Mouse (Mus musculus) CH12.LX (cell line): ENCODE measurements at regions not wholly inside any gene's neighbourhood (a gene's known extent, or its start where the extent isn't known, plus 50 kb on each side); places are given as distances from the start of the nearest gene placed in this dataset.

Experiments
- DNase-seq: peaks from one replicate; pipeline ENCODE4 v3.0.0-alpha.2; 2013; ENCODE audit errors: extremely low read depth
- H3K27ac ChIP-seq: 2 replicates; pipeline ENCODE4 v1.5.1; 2012; ENCODE audit warnings: low read depth, mild to moderate bottlenecking, control low read depth, moderate library complexity; ENCODE audit not compliant: insufficient read depth
- H3K27me3 ChIP-seq: replicated peaks from 2 replicates; pipeline ENCODE3; 2012; ENCODE audit warnings: inconsistent platforms
- H3K36me3 ChIP-seq, 2 experiments: replicated peaks in 1 of 2; 2 replicates each; pipeline versions ENCODE3 to v1.6.1; 2012; ENCODE audit warnings: inconsistent platforms in 1 of 2, low read length in 1 of 2, mild to moderate bottlenecking in 1 of 2, mixed read lengths in 1 of 2, moderate library complexity in 1 of 2; ENCODE audit not compliant: control insufficient read depth in 1 of 2, insufficient read depth in 1 of 2
- H3K4me1 ChIP-seq, 2 experiments: 2 replicates each; pipeline ENCODE4 v1.6.1; 2012; ENCODE audit warnings: inconsistent platforms in 1 of 2, moderate library complexity in 1 of 2; ENCODE audit not compliant: insufficient read depth in 2 of 2, control insufficient read depth in 1 of 2
- H3K4me2 ChIP-seq: 2 replicates; pipeline ENCODE4 v1.6.1; 2012; ENCODE audit warnings: low read depth, mild to moderate bottlenecking, control low read depth; ENCODE audit not compliant: poor library complexity, insufficient read depth, severe bottlenecking
- H3K4me3 ChIP-seq, 3 experiments: fragments of 150-350 bp in 1 of 3; sonication (generic) in 1 of 3; replicated peaks in 1 of 3; 2 replicates each; pipeline versions ENCODE3 to v1.5.1; 2011 to 2012; ENCODE audit warnings: low read depth in 2 of 3, low read length in 2 of 3, mild to moderate bottlenecking in 2 of 3, moderate library complexity in 2 of 3, control low read depth in 1 of 3, improper control_type of control experiment in 1 of 3, inconsistent platforms in 1 of 3, mixed read lengths in 1 of 3; ENCODE audit not compliant: poor library complexity in 1 of 3
- H3K79me2 ChIP-seq: replicated peaks from 2 replicates; pipeline ENCODE4 v1.6.1; 2012; ENCODE audit warnings: mild to moderate bottlenecking, moderate library complexity; ENCODE audit not compliant: control insufficient read depth, poor library complexity, insufficient read depth, severe bottlenecking; ENCODE audit errors: extremely low read depth
- H3K9ac ChIP-seq: 2 replicates; pipeline ENCODE4 v1.6.1; 2012; ENCODE audit warnings: low read depth, mild to moderate bottlenecking, control low read depth, moderate library complexity; ENCODE audit not compliant: insufficient read depth
- H3K9me3 ChIP-seq: replicated peaks from 2 replicates; pipeline ENCODE3; 2012; ENCODE audit warnings: low read length, inconsistent platforms, mixed read lengths
- CTCF ChIP-seq, 2 experiments: IDR thresholded peaks in 1 of 2; conservative IDR thresholded peaks in 1 of 2; 2 replicates each; pipeline ENCODE4 v1.5.1; 2011 to 2012; ENCODE audit warnings: low read depth in 2 of 2, low read length in 2 of 2, improper control_type of control experiment in 1 of 2, inconsistent platforms in 1 of 2, mild to moderate bottlenecking in 1 of 2, moderate library complexity in 1 of 2
- ETS1 ChIP-seq: conservative IDR thresholded peaks from 2 replicates; pipeline ENCODE4 v1.6.1; 2012; ENCODE audit warnings: low read depth, mild to moderate bottlenecking, inconsistent platforms, low read length, improper control_type of control experiment, moderate library complexity
- GABPA ChIP-seq: IDR thresholded peaks from 2 replicates; pipeline ENCODE4 v1.6.1; 2012; ENCODE audit warnings: low read depth, low read length, improper control_type of control experiment, inconsistent platforms; ENCODE audit not compliant: insufficient replicate concordance
- HCFC1 ChIP-seq: IDR thresholded peaks from 2 replicates; pipeline ENCODE4 v1.6.1; 2012; ENCODE audit warnings: low read depth, mild to moderate bottlenecking, inconsistent platforms, low read length, improper control_type of control experiment
- KAT2A ChIP-seq: IDR thresholded peaks from 2 replicates; pipeline ENCODE4 v1.6.1; 2012; ENCODE audit warnings: low read length, improper control_type of control experiment, inconsistent platforms; ENCODE audit not compliant: insufficient replicate concordance
- MXI1 ChIP-seq: IDR thresholded peaks from 2 replicates; pipeline ENCODE4 v1.6.1; 2011; ENCODE audit warnings: mild to moderate bottlenecking, low read depth, low read length, improper control_type of control experiment
- POLR2A ChIP-seq: IDR thresholded peaks from 2 replicates; pipeline ENCODE4 v1.6.1; 2011; ENCODE audit warnings: low read depth, mild to moderate bottlenecking, improper control_type of control experiment, low read length
- SIN3A ChIP-seq: IDR thresholded peaks from 2 replicates; pipeline ENCODE4 v1.6.1; 2012; ENCODE audit warnings: low read length, improper control_type of control experiment, inconsistent platforms
- ZKSCAN1 ChIP-seq: IDR thresholded peaks from 2 replicates; pipeline ENCODE4 v1.6.1; 2012; ENCODE audit warnings: low read depth, inconsistent platforms, low read length, improper control_type of control experiment, borderline replicate concordance
- ZMIZ1 ChIP-seq: IDR thresholded peaks from 2 replicates; pipeline ENCODE4 v1.6.1; 2012; ENCODE audit warnings: low read depth, mild to moderate bottlenecking, inconsistent platforms, low read length, improper control_type of control experiment
- ZNF384 ChIP-seq: IDR thresholded peaks from 2 replicates; pipeline ENCODE4 v1.6.1; 2012; ENCODE audit warnings: low read depth, low read length, improper control_type of control experiment, inconsistent platforms
- dilution Hi-C: fragments of 300-500 bp; cut with MboI; formaldehyde crosslinking; loops from 2 replicates; pipeline ENCODE4 v1.14.3; 2020; ENCODE audit warnings: low sequenced_read_pairs; ENCODE audit not compliant: extremely low pct_unique_long_range_greater_than_20kb, extremely low pct_ligation_motif_present
- in situ Hi-C: fragments of 300-500 bp; cut with MboI; formaldehyde crosslinking; loops from 3 replicates; pipeline ENCODE4 v1.14.3; 2019; ENCODE audit warnings: low sequenced_read_pairs, low pct_ligation_motif_present, low pct_unique_long_range_greater_than_20kb, mixed read lengths

- Histone ChIP-seq H3K36me3 (no peaks in the 10 kb centered on the region), H3K9me3 (no peaks in the 10 kb centered on the region), H3K27me3 (no peaks in the 10 kb centered on the region), H3K4me1 (peaks cover 0 to 17% of the 10 kb centered on the region in 2 experiments; a peak in 2 of 4 replicates), H3K79me2 (no peaks in the 10 kb centered on the region), H3K4me2 (no peak overlapping the region), H3K27ac (no peak overlapping the region), H3K9ac (no peak overlapping the region), H3K4me3 (no peak overlapping the region)
- in situ Hi-C loops: no loop called here
- DNase-seq: peak; percentile 20
- dilution Hi-C loops: no loop called here
- TF ChIP-seq ZMIZ1 (no peak), ZNF384 (no peak), KAT2A (no peak), ZKSCAN1 (no peak), MXI1 (no peak)
- TF ChIP-seq, all 38 proteins: peak for 0
Observed at GRCm38 (mm10) chr17:4380873-4381272, 613.3 kb upstream of the Arid1b start.

GRCm38 (mm10) chr17:4381896-4382685 is 612.0 kb upstream of the Arid1b start:
- H3K36me3 ChIP-seq: no peaks in the 10 kb centered on the region
- in situ Hi-C loops (no loop called here), dilution Hi-C loops (no loop called here)
- H3K9ac ChIP-seq: no peak overlapping the region
- H3K4me2 ChIP-seq: no peak overlapping the region
- no peaks in the 10 kb centered on the region for H3K9me3 ChIP-seq
- DNase-seq: no peak
- H3K27me3 ChIP-seq: no peaks in the 10 kb centered on the region
- TF ChIP-seq POLR2A: no peak
- no peak for TF ChIP-seq MXI1
- no peak for TF ChIP-seq HCFC1
- H3K4me1 ChIP-seq: peaks cover 0 to 17% of the 10 kb centered on the region in 2 experiments; a peak in 2 of 4 replicates
- H3K4me3 ChIP-seq: no peak overlapping the region
- H3K27ac ChIP-seq: no peak overlapping the region
- no peaks in the 10 kb centered on the region for H3K79me2 ChIP-seq

- Histone ChIP-seq H3K4me2 (no peak overlapping the region), H3K79me2 (no peaks in the 10 kb centered on the region), H3K9me3 (no peaks in the 10 kb centered on the region), H3K27ac (no peak overlapping the region), H3K27me3 (no peaks in the 10 kb centered on the region), H3K9ac (no peak overlapping the region), H3K36me3 (no peaks in the 10 kb centered on the region), H3K4me1 (peaks cover 0 to 17% of the 10 kb centered on the region in 2 experiments; a peak in 2 of 4 replicates), H3K4me3 (no peak overlapping the region)
- no peak for TF ChIP-seq ETS1
- TF ChIP-seq CTCF (conservative IDR thresholded peaks at IDR 0.05 in 1 of 2, IDR thresholded peaks at IDR 0.05 in 1 of 2; ENCODE audit: low read depth in 2 of 2, low read length in 2 of 2): no peak
- no peak for TF ChIP-seq GABPA
- no peak for TF ChIP-seq SIN3A
- dilution Hi-C loops (no loop called here), in situ Hi-C loops (no loop called here)
- no peak for DNase-seq
Observed at GRCm38 (mm10) chr17:4382716-4383115, 611.4 kb upstream of the Arid1b start.
